Mouse (Mus musculus): ENCODE data around the gene Lce1a1.
"Not testable (repeated sequence)": the region's sequence is repeated elsewhere in the genome, so short reads cannot be mapped to it uniquely, and the experiment has no call there.

The Lce1a1 gene

GRCm38 (mm10) chr3:92648207-92648606 is at the start of gene Lce1a1:
Lce1a1 (minus strand) TSS chr3:92648307.
- DNase-seq (ENCODE audit: low spot score): no peak

DNA sequence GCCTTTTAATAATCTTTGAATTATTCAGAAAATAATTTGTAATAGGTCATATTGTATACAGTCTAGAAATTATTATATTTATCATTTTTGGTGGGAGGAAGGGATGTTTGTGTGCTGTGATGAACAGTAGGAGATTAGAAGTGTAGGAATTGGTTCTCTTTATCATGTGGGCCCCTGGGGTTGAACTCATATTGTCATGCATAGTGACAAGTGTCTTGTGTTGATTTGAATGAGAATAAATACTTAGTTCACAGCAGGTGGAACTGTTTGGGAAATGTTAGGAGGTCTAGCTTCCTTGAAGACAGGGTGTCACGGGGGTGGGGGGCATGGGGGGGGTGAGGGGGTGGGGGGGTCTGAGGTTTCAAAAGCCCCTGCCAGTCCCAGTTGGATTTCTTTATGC is 46.5 kb upstream of the Lce1a1 start:
- DNase-seq (ENCODE audit: low spot score): no peak

DNA sequence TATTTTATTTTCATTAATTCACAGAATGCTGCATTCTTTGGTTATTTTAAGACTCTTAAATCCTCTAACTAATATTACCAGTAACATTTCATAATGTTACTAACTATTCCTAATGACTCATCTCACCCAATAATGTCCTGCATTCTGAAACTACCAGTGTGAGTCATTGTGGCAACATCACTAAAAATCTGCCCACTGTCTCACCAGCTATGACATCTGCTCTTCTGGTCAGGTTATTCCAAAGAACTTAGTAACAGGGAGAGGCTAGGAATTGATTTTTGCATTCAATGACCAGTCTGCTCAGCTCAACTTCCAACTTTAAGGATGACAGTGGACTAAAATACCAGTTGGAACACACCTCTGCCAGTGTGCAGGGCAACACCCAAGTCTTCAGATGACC is 43.6 kb upstream of the Lce1a1 start:
- no peak for DNase-seq (ENCODE audit: low spot score)

- DNase-seq (ENCODE audit: low spot score): not testable (repeated sequence)
Measured at GRCm38 (mm10) chr3:92689154-92689553, 41.0 kb upstream of the Lce1a1 start.

DNA sequence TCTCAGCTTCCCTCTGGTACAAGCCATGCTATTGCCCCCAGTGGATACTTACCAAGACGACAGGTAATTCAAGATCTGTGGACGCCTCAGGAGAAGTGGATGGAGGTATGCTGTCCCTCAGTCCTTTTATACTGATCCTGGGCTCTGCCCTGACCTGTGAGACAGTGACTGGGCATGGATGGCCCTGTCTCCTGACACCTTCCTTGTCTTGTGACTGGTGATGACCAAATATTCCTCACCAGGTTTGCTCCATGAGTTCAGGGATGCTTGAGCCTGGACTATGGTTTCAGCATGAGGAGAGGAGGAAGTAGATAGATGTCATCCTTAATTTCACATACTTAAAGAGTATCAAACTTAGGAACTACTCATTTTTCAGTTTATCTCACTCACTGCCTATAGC is 39.0 kb upstream of the Lce1a1 start, which contains the start of gene Lce1d:
Gene Lce1d, minus strand, starts transcription at position 101 of the 400 bp plus-strand sequence.
- DNase-seq (ENCODE audit: low spot score): no peak

DNA sequence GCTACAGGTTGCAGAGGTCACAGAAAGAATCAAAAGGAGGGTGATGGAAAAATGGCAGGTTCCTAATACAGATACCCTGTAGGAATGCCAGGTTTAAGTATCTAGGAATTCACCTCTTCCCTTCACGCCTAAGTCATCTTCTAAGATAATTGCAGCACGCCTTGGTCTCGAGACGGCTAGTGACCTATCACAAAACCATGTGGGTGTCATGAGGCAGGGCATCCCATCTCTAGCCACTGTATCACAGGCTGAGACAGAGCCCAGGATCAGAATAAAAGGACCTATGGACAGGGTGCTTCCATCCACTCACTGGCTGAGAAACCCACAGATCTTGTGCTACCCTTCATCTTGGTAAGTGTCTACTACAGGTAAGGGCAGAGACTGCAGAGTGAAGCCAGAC is 30.8 kb upstream of the Lce1a1 start, which contains the start of gene Lce1c:
Gene Lce1c, plus strand, starts transcription at position 301 of the 400 bp plus-strand sequence.
- no peak for DNase-seq (ENCODE audit: low spot score)

DNA sequence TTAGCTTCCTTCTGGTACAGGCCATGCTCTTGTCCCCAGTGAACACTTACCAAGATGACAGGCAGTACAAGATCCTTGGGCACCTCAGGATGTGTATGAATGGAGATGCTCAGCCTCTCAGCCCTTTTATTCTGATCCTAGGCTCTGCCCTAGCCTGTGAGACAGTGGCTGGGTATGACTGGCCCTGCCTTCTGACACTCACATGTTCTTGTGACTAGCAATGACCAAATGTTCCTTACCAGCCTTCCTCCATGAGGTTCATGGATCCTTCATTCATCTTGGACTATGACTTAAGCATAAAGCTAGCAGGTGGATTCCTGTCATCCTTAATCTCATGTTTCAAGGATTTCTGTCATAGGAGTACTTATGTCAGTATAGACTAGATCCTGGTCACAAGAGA is 22.1 kb upstream of the Lce1a1 start, which contains the start of gene Lce1a2:
Gene Lce1a2, minus strand, starts transcription at position 101 of the 400 bp plus-strand sequence.
- no peak for DNase-seq (ENCODE audit: low spot score)

GRCm38 (mm10) chr3:92656826-92657225 is 8.7 kb upstream of the Lce1a1 start, which contains the start of gene Lce1b:
Lce1b (minus strand) TSS chr3:92656926.
- DNase-seq (ENCODE audit: low spot score): no peak

DNA sequence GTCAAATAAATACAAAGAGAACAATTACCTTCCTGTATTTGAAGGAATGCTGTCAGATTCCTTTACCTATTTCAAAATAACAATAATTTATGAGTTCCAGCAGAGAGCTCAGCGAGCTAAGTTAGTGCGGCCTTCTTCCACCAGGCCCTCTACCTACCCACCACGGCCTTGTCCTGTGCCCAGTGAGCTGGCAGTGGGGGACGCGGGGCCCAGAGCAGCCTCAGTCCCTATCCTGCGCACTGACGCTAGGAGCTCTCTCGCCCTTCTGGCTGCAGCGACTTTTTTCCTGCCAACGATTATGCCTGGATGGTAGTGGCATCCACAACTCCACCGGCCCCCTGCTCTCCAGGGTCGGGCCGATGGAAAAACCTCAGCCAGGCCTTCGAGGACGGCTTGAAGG is 8.3 kb downstream of the Lce1a1 start:
- DNase-seq (ENCODE audit: low spot score): no peak

DNA sequence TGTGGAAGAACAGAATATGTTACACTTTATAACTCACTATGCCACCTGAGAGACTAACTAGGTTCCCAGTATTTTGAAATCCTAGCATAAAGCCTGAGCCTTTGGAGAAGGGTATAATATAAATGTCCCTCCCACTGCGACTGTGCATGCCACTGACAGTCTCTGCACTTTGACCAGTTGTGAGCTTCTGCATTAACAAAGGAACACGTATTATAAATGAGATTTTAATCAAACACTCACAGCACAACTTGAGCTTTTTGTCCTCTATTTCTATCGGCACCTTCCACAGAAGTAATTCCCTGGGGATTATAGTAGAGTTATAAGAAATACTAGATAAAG is 9.5 kb downstream of the Lce1a1 start:
- DNase-seq (ENCODE audit: low spot score): no peak

DNA sequence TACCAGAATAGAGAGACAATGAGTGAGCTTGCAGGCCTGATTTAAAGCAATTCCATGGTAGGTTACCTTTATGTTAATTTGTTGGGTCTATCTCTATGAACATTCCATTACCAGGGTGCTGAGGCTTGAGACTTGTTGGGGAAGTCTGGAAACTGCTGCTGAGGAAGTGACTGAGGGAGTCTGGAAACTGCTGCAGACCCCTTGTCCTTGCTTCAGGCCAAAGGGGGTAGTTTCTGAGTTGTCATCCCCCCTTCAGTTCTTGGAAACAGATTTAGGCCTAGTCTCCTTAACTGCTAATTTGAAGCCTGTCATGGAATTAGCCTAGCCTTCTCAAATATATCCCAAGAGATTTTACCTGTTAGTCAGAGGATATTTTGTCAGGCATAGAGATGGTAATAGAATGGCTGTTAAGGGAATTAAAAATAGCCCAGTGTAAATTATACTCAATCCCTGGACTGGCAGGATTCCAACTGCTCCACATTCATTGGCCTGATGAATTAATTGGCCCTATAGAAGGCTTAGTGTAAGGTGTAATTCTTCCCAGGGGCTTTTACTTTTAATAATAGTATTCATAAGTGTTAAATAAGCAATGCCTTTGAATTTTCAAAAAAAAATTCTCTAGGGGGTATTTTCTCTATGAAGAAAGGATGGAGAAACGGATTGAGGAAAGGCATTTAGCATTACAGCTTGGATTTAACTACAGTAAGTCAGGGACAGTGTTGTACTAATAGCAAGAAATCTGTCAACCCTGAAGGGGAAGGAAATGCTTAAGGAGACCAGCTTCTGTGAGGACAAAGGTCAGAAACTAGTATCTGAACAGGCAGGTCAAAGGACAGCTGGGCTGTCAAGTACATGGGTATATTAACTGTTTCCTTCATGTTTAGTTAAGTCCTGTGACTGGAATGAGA is 10.1 kb downstream of the Lce1a1 start:
- DNase-seq (ENCODE audit: low spot score): no peak

DNA sequence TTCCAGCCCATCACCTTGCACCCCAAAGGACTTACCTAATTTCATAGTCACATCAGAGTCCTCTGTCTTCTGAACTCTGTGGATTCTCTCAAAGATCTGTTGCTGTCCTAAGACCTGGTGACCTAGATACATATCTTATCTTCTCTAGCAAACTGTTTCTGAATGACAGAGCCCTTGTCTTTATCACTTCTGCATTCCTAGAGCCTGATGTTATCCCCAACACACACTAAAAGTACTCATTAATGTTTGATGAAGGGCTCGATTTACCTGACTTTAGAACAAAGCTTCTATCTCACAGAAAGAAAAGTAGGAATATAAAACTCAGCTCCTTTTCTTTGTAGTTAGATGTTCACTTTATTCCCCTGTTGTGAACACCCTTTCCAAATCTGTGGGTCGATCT is 26.5 kb downstream of the Lce1a1 start, which contains the start of gene Lce6a:
Gene Lce6a, minus strand, starts transcription at position 101 of the 400 bp plus-strand sequence.
- DNase-seq (ENCODE audit: low spot score): no peak

DNA sequence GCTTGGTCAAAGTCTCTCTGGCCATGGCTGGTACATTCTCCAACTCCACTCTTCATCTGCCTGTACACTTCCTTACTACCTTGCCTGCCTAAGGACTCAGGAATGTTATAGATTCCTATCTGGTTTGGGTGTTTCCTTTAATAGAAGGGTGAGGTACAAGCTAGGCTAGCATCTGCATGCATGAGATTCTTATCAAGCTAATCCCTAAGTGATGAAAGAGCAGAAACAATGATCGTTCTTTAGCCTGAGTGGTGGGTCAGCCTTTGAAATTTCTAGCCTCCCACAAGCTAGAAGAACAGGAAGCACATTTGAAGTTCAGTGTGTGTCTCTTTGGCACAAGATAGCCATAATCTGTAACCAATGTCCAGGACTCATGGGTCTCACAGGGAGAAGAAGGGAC is 38.3 kb downstream of the Lce1a1 start:
- no peak for DNase-seq (ENCODE audit: low spot score)

- DNase-seq (ENCODE audit: low spot score): no peak
Measured at GRCm38 (mm10) chr3:92607392-92607791, 40.7 kb downstream of the Lce1a1 start, which contains the start of gene 2210017I01Rik. 2210017I01Rik (minus strand) TSS chr3:92607492.

DNA sequence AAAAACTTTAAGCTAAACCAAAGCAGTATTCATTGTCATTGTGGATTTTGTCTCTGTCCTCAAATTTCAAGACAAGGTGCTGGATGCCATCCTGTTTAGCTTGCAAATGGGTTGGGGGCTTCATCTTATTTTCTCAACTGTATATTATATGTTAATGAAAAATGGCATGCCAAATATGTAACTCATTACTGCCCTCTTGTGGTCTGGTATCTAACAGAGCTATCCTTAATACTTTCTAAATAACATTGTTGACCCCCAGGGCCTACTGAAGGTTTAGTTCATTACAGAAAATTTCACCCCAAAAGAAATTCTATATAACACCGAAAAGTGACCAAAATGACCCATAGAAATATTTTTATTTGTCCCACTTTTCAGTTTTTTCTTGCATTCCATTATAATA is 45.9 kb downstream of the Lce1a1 start:
- peak; percentile 3 for DNase-seq (ENCODE audit: low spot score)

DNA sequence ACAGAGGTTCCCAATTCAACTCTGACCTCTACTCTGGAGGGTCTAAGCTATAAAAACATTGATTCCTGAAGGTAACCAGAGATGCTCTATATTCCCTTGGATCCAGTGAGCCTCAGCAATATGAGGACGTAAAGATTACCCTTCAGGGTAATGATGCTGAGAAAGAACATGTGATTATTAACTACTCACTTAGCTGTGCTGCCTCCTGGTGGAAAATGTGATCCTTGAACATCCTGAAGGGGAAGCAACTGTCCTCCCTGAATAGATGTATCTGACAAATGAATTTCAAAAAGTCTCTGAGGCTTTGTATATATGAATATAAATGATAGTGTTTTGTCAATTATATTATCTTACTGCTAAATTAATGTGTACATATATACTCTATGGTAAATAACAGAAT is 47.7 kb downstream of the Lce1a1 start:
- no peak for DNase-seq (ENCODE audit: low spot score)

GRCm38 (mm10) chr3:92599973-92600372 is 48.1 kb downstream of the Lce1a1 start:
- DNase-seq (ENCODE audit: low spot score): no peak

DNA sequence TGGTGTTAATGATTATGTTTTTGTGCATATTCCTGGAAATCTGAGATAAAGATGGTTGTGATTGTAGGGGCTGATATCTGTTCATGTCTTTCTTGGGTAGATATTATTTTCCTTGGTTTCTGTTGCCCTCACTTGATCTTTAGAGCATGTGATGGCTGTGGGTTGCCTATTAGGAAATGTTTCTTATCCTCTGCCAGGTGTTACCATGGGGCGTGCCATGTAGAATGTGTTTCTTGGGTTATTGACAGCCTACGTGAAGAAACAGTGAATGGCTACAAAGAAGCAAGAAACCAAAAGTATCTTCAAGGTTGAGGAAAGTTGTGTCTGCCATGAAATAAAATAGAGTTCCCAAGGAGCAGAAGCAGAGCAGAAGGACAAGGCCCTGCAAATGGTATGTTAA is 49.7 kb downstream of the Lce1a1 start:
- DNase-seq (ENCODE audit: low spot score): no peak

All from layer of hippocampus, adult 9-10 months (tissue).